Mouse (Mus musculus) cortical plate, adult 2 months (tissue): ENCODE results near the gene Akr1d1.

Experiments used
- CTCF ChIP-seq: fragments of 200-500 bp; IDR thresholded peaks from 2 replicates; pipeline ENCODE4 v1.5.1; 2011; ENCODE audit warnings: mild to moderate bottlenecking, control low read depth, low read length; ENCODE audit not compliant: insufficient read depth; ENCODE audit errors: extremely low read depth
- POLR2A ChIP-seq: fragments of 200-500 bp; IDR thresholded peaks from 2 replicates; pipeline ENCODE4 v1.6.1; 2011; ENCODE audit warnings: mild to moderate bottlenecking, low read length, control low read depth; ENCODE audit not compliant: insufficient read depth; ENCODE audit errors: extremely low read depth

GRCm38 (mm10) chr6:37602857-37603765 lies 73.1 kb downstream of the Akr1d1 start:
- TF ChIP-seq POLR2A: no peak
- no peak for TF ChIP-seq CTCF
